Mouse (Mus musculus): ENCODE measurements around the gene Ccnl2.

Ccnl2 gene

DNA sequence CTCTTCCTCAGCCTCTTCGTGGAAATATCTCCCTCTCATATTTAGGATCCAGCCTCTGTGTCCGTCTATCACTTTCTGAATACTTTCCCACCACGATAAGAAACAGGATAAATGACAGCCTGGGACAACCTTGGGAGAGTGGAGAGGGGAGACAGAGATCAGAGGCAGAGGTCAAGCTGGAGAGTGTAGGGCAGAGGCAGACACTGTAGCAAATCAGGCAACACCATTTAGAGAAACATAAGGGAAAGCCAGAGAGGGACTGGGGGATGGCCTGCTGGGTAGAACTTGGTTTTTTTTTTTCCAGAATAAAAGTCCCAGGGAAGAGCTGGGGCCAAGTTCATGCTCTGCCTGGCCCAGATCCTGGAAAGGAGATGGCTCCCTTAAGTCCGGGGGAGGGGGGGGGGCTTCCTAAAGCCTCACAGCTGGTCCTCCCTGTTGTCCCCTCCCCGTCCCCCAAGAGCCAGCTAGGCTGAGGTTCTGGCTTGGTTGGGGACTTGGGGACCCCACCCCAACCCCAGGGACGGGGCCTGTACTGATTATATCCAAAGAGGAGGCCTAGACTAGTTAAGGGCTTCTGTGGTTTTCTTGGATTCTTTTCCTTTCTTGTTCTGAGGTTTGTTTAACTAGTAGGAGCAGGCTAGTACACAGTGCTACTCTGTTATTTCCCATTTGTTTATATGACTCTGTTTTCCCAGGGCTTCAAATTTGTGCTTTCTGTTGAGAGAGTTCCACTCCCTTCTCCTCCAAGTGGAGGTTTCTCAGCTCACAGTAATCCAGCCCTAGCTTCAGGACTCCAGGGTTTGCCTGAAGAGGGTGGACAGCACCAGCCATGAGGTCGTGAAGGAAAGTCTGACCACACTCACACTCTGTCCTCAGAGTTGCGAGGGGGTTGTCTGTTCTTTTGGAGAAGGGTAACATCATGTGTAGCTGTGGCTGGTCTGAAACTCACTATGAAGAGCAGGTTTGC, 26.2 kb downstream of the Ccnl2 start:
- DNase-seq (ENCODE audit: low read depth, low spot score) = no peak

GRCm38 (mm10) chr4:155839483-155839910, 27.2 kb downstream of the Ccnl2 start, which contains the start of gene Mxra8:
Mxra8 (plus strand) TSS chr4:155839680.
- peak; percentile 73 for DNase-seq (ENCODE audit: low read depth, low spot score)

GRCm38 (mm10) chr4:155840076-155841002, 28.1 kb downstream of the Ccnl2 start:
- no peak for DNase-seq (ENCODE audit: low read depth, low spot score)

GRCm38 (mm10) chr4:155841003-155841454, 28.7 kb downstream of the Ccnl2 start:
- peak; percentile 91 for DNase-seq (ENCODE audit: low read depth, low spot score)

DNA sequence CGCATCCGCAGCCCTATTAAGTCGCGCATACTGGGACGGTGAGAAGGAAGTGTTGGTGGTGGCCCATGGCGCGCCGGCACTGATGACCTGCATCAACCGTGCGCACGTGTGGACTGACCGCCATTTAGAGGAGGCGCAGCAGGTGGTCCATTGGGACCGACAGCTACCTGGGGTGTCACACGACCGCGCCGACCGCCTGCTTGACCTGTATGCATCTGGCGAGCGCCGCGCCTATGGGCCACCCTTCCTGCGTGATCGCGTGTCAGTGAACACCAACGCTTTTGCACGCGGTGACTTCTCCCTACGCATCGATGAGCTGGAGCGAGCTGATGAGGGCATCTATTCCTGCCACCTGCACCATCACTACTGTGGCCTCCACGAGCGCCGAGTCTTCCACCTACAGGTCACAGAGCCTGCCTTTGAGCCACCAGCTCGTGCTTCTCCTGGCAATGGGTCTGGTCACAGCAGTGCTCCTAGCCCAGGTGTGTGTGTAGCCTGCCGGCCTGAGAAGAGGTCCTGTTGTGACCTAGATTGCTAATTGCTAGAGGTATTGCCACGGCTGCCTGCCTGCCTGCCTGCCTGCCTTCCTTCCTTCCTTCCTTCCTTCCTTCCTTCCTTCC, 29.5 kb downstream of the Ccnl2 start:
- DNase-seq (ENCODE audit: low read depth, low spot score) = peak; percentile 51

- DNase-seq (ENCODE audit: low read depth, low spot score) = no peak
Observed at GRCm38 (mm10) chr4:155843231-155843630, 30.9 kb downstream of the Ccnl2 start.

GRCm38 (mm10) chr4:155846871-155847578, 34.7 kb downstream of the Ccnl2 start, which contains the start of gene Dvl1:
Dvl1 (plus strand) TSS chr4:155847402.
- peak; percentile 83 for DNase-seq (ENCODE audit: low read depth, low spot score)

GRCm38 (mm10) chr4:155847591-155848352, 35.5 kb downstream of the Ccnl2 start:
- no peak for DNase-seq (ENCODE audit: low read depth, low spot score)

DNA sequence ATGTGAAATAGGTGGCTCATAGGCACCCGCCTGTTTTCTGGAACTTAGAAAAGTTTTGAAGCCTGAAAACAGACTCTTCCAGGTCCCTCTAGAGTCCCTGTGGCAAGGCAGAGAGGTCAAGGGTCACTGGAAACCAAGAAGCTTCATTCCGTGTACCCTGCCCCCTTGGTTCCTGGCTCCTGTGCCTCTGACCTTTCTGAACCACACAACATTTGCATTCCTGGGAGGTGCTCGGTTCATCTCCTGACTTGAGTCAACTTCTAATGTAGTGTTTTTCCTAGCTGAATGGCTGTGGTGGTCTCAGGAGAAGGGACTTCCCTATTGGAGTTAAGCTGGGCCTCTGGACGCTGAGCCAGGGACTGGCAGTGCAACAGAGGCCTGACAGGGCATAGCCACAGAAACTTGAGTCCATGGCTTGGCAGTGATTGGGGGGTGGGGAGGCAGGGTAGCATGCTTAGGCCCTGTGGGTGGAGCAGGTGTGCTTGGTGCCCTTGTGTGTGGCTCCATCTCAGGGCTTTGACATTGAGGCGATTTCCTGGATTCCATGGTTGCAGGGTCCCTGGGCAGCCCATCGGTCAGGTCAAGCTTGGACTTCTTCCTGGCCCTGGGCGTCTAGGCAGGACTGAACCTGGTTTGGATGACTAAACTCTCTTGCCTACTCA, 36.3 kb downstream of the Ccnl2 start:
- peak; percentile 41 for DNase-seq (ENCODE audit: low read depth, low spot score)

- DNase-seq (ENCODE audit: low read depth, low spot score) = no peak
Observed at GRCm38 (mm10) chr4:155849391-155849790, 37.1 kb downstream of the Ccnl2 start.

DNA sequence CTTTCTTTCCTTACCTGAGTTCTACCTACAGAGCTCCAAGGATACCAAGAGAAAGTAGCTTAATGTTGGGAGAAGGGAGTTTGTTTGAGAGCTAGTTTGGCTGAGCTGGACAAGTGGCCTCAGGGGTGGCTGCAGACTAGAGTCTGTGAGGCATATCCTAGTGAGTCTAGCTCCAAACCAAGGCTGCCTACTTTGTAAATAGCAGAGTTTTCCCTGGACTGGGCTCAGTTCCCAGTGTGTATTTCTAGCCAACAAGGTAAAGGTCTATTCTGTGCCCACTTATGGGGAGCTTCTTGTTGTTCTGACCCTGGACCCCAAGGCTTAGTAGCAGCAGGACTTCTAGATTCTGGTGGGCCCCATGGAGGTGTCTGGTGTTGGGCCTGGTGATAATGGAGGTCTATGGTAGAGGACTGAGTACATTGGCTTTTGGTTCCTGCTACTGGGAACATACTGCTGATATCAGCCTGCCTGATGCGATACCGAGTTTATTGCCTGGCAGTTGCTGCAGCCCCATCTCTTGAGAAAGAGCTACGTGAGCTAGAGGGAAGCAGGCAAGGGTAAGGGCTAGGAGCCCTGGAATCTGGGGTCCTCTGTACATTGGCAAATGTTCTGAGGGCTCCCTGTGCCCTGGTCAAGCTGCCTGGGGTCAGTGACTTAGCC, 37.6 kb downstream of the Ccnl2 start:
- DNase-seq (ENCODE audit: low read depth, low spot score) = no peak

GRCm38 (mm10) chr4:155851368-155851767, 39.1 kb downstream of the Ccnl2 start:
- no peak for DNase-seq (ENCODE audit: low read depth, low spot score)

GRCm38 (mm10) chr4:155851951-155852411, 39.7 kb downstream of the Ccnl2 start:
- DNase-seq (ENCODE audit: low read depth, low spot score) = no peak

DNA sequence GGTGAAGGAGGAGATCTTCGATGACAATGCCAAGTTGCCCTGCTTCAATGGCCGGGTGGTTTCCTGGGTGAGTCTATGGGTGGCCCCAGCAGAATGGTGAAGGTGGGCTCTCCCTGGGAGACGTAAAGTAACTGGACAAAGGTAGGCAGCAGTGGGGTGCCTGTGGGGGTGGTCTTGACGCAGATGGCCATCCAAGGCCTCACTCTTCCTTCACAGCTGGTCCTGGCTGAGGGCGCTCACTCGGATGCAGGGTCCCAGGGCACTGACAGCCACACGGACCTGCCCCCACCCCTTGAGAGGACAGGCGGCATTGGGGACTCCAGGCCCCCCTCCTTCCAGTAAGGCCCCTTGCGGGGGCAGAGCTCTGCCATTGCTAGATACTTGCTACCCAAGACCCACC, 41.1 kb downstream of the Ccnl2 start:
- no peak for DNase-seq (ENCODE audit: low read depth, low spot score)

- no peak for DNase-seq (ENCODE audit: low read depth, low spot score)
Observed at GRCm38 (mm10) chr4:155854991-155855390, 42.7 kb downstream of the Ccnl2 start.

GRCm38 (mm10) chr4:155856071-155856470, 43.8 kb downstream of the Ccnl2 start:
- DNase-seq (ENCODE audit: low read depth, low spot score) = no peak

DNA sequence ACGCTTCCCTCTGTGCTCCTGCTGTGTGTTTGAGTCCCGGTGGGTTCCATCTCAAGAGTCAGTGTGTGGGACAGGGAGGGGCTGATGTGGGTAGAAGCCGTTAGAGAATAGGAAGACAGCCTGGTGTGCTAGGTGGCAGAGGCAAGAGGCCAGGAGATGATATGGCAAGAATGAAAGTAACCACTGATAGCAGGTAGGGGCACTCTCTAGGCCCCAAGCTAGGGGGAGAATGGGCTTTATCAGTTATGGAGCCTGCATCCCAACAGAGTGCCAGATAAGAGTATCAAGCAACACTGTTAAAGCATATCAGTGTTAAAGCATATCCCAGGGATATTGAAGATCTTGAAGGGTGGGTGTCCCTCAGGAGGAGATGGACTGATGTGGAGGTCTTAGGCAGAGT, 44.6 kb downstream of the Ccnl2 start:
- DNase-seq (ENCODE audit: low read depth, low spot score) = no peak

DNA sequence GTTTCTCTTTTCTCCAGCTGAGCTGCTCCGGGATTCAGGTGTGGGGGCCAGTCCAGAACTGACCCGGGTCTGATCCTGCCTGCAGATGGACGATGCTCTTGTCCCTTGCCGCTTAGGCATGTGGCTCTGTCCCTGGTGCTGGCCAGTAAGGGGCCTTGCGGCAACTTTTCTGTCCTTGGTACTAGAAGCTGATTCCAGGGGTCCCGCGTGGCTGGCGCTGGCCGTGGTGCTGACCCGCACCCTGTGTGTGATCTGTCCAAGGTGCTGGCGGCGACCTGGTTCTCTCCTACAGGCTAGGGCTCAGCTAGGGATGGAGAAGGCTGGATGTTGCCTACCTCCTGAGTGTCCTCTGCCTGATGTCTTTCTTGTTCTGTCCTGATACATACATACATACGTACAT, 47.0 kb downstream of the Ccnl2 start:
- DNase-seq (ENCODE audit: low read depth, low spot score) = peak; percentile 76

GRCm38 (mm10) chr4:155861787-155862186, 49.5 kb downstream of the Ccnl2 start:
- no peak for DNase-seq (ENCODE audit: low read depth, low spot score)
